Mouse (Mus musculus) right cerebral cortex, postnatal 14 days (tissue): ENCODE results near the gene Atg10.
"Not testable (repeated sequence)": the region's sequence is repeated elsewhere in the genome, so short reads cannot be mapped to it uniquely, and the experiment has no call there.

ENCODE experiments used
- DNase-seq: peaks from one replicate; pipeline ENCODE4 v3.0.0; 2022

Gene Atg10

GRCm38 (mm10) chr13:91223587-91224437 lies at the start of gene Atg10:
Gene Atg10 (minus strand): TSS chr13:91223968.
- DNase-seq: peak; percentile 87

- no peak for DNase-seq
Measured at GRCm38 (mm10) chr13:91252406-91252805, 28.6 kb upstream of the Atg10 start.

GRCm38 (mm10) chr13:91251636-91252035 lies 27.9 kb upstream of the Atg10 start:
- DNase-seq: no peak

GRCm38 (mm10) chr13:91250050-91250449 lies 26.3 kb upstream of the Atg10 start:
- DNase-seq: not testable (repeated sequence)

GRCm38 (mm10) chr13:91246472-91246871 lies 22.7 kb upstream of the Atg10 start:
- no peak for DNase-seq

GRCm38 (mm10) chr13:91237976-91238375 lies 14.2 kb upstream of the Atg10 start:
- DNase-seq: no peak

GRCm38 (mm10) chr13:91236884-91237283 lies 13.1 kb upstream of the Atg10 start:
- no peak for DNase-seq

- DNase-seq: no peak
Measured at GRCm38 (mm10) chr13:91224438-91224814, 658 bp upstream of the Atg10 start.

- no peak for DNase-seq
Measured at GRCm38 (mm10) chr13:91223063-91223462, 705 bp downstream of the Atg10 start.

GRCm38 (mm10) chr13:91221696-91222095 lies 2.1 kb downstream of the Atg10 start:
- no peak for DNase-seq

- DNase-seq: no peak
Measured at GRCm38 (mm10) chr13:91217691-91218090, 6.1 kb downstream of the Atg10 start.

- DNase-seq: no peak
Measured at GRCm38 (mm10) chr13:91216656-91217205, 7.0 kb downstream of the Atg10 start.

- no peak for DNase-seq
Measured at GRCm38 (mm10) chr13:91212958-91213357, 10.8 kb downstream of the Atg10 start.

GRCm38 (mm10) chr13:91206237-91206636 lies 17.5 kb downstream of the Atg10 start:
- DNase-seq: no peak

GRCm38 (mm10) chr13:91202564-91202963 lies 21.2 kb downstream of the Atg10 start:
- no peak for DNase-seq

- no peak for DNase-seq
Measured at GRCm38 (mm10) chr13:91187378-91188234, 36.2 kb downstream of the Atg10 start.

- DNase-seq: no peak
Measured at GRCm38 (mm10) chr13:91185248-91185867, 38.4 kb downstream of the Atg10 start.

GRCm38 (mm10) chr13:91184226-91184625 lies 39.5 kb downstream of the Atg10 start:
- no peak for DNase-seq

GRCm38 (mm10) chr13:91180364-91180763 lies 43.4 kb downstream of the Atg10 start:
- DNase-seq: no peak

- no peak for DNase-seq
Measured at GRCm38 (mm10) chr13:91179174-91179899, 44.4 kb downstream of the Atg10 start.

GRCm38 (mm10) chr13:91178428-91179160 lies 45.2 kb downstream of the Atg10 start:
- DNase-seq: peak; percentile 42

GRCm38 (mm10) chr13:91175347-91175746 lies 48.4 kb downstream of the Atg10 start:
- DNase-seq: no peak
